Mouse (Mus musculus) cerebellum, adult (tissue): ENCODE measurements around the gene Mbip.

Experiments
- ATAC-seq: cut with Nextera tagmentation; 2 replicates; pipeline ENCODE4 v1.9.2; 2017; ENCODE audit warnings: mild to moderate bottlenecking, moderate library complexity, mixed read lengths; ENCODE audit not compliant: insufficient number of reproducible peaks, low FRiP score, low TSS enrichment

Gene Mbip

GRCm38 (mm10) chr12:56296524-56296923, 49.2 kb downstream of the Mbip start:
- ATAC-seq: no peak

DNA sequence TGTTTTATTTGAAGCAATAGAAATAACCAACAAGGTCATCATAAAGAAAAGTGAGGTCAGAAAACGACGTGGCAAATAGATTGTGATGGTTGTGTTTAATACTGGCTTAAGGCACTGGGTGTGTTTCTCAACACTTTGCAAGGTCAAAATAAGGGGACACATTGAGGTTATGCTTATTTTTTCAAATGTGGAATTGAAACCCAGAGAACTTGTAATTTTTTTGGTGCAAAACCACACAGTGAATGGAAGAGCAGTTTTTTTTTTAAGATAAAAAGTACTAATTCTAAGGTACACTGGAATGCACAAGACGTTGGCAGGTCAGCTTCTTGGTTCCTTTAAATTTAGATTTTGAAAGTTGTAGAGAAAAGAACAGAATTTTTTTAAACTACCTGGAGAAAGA, 50.5 kb downstream of the Mbip start:
- ATAC-seq: no peak

DNA sequence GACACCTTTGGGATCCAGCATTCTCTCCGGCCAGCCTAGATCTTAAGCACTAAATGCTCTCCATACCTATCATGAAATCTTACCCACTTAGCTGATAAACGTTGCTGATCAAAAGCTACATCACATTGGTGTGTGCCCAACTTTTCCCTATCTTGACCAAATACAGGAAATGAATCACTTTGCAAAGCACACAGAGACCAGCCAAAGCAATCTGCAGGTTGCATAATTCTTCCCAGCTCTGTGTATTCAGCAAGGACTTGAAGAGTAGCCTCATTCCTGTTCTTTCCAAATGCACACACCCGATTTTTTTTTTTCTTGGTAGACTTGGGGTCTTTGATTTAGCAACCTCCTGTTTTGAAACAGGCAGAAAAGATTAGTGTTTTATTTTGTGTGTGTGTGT, 57.1 kb downstream of the Mbip start:
- no peak for ATAC-seq

- no peak for ATAC-seq
Observed at GRCm38 (mm10) chr12:56286828-56287227, 58.9 kb downstream of the Mbip start.

DNA sequence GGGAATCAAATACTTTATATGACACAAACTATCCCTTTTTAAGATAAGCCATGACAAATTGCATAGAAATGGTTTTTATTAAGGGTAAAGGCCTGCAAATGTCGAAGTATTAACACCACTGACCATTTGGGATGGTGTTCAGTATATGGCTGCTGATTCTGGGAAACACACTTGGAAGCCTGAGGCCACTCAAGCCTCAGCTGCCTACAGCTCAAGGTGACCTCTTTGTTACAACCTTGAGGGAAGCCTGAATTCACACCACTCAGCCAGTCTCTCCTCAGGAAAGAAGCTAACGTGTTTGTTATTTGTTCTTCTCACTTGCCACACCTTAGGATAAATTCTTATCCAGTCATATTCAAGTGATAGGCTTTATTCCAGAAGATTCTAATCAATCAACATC, 61.5 kb downstream of the Mbip start:
- no peak for ATAC-seq

DNA sequence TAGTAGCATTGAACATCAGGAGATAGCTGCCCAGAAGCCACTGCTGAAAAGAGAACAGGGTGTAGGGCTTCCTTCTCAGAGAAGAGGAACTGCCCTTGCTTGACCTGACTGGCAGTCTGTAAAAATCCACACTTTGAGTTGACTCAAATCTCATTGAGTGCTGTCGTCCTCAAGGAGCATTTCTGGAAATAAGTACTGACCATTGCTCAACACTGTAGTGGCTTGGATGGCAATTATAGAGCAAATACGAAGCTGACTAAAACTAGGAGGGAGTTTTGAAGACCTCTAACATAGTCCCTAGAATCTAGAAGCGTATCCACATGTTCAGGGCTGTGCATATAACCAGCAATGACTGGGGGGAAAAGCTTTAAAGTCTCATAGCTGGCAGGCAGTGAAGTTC, 64.0 kb downstream of the Mbip start:
- ATAC-seq: no peak
